8 mouse cellular contexts compared by ENCODE assay signal in genomic region chr9:100570626-100571233, GRCm38 (mm10). TPM values are rescaled to one million over a fixed set of nuclear protein-coding genes. Genes with fewer than 3 reads are reported as not detected.
DNase-seq lines count a peak whose midpoint lies in the region; ATAC-seq lines count a peak whose summit lies in the region.

TSS of gene Slc35g2 (minus strand) at chr9:100571090.

- no peaks in the 10 kb centered on the region for H3K9me3 ChIP-seq in embryonic facial prominence, embryonic 14.5 days (ENCODE audit: control insufficient read depth, low read length)
- no peaks in the 10 kb centered on the region for H3K9me3 ChIP-seq in neural tube, embryonic 14.5 days (ENCODE audit: control insufficient read depth, low read length)

- H3K4me2 ChIP-seq in embryonic facial prominence, embryonic 14.5 days (ENCODE audit: low read depth, low read length) = peak within 1 kb of the TSS; percentile 87
- H3K4me2 ChIP-seq in neural tube, embryonic 14.5 days (ENCODE audit: low read depth, low read length) = peak within 1 kb of the TSS; percentile 61

- peak; percentile 92 for ATAC-seq in embryonic facial prominence, embryonic 14.5 days (ENCODE audit: low read depth)
- ATAC-seq in neural tube, embryonic 14.5 days (ENCODE audit: low read depth) = peak; percentile 94
- ATAC-seq in inflammation-experienced regulatory T-cells, adult 6 months = no peak

- no peak within 1 kb of the TSS for H3K27ac ChIP-seq in embryonic facial prominence, embryonic 14.5 days (replicated peaks; ENCODE audit: low read depth, low read length)
- peak within 1 kb of the TSS; percentile 28; the same call in 1 of the 2 replicates for H3K27ac ChIP-seq in neural tube, embryonic 14.5 days (ENCODE audit: low read depth, low read length)

- H3K9ac ChIP-seq in embryonic facial prominence, embryonic 14.5 days (ENCODE audit: low read depth, low read length) = peak within 1 kb of the TSS; percentile 79
- H3K9ac ChIP-seq in neural tube, embryonic 14.5 days (replicated peaks; ENCODE audit: low read depth, low read length) = peak within 1 kb of the TSS; percentile 70

- no peaks in the 10 kb centered on the region for H3K36me3 ChIP-seq in embryonic facial prominence, embryonic 14.5 days (ENCODE audit: control insufficient read depth, insufficient read depth, low read length)
- no peaks in the 10 kb centered on the region for H3K36me3 ChIP-seq in neural tube, embryonic 14.5 days (ENCODE audit: control insufficient read depth, insufficient read depth, low read length)

- H3K4me3 ChIP-seq in embryonic facial prominence, embryonic 14.5 days (ENCODE audit: low read depth, low read length) = peak within 1 kb of the TSS; percentile 67
- H3K4me3 ChIP-seq in neural tube, embryonic 14.5 days (ENCODE audit: low read depth, low read length) = peak within 1 kb of the TSS; percentile 69

- DNase-seq in MN1 (ENCODE audit: low spot score) = peak; percentile 72
- DNase-seq in adrenal gland, postnatal 4 days (ENCODE audit: low spot score in 2 of 2) = peak; percentile 16 to 17
- DNase-seq in embryonic facial prominence, embryonic 14.5 days (ENCODE audit: low spot score) = peak; percentile 60
- DNase-seq in heart, postnatal 10 days = peak; percentile 46 to 57
- DNase-seq in kidney, postnatal 4 days = peak; percentile 68 to 79
- DNase-seq in lung, adult 18-20 months = peak; percentile 42 to 52

- no peaks in the 10 kb centered on the region for H3K27me3 ChIP-seq in embryonic facial prominence, embryonic 14.5 days (replicated peaks; ENCODE audit: control insufficient read depth, insufficient read depth, low read length)
- H3K27me3 ChIP-seq in neural tube, embryonic 14.5 days (ENCODE audit: control insufficient read depth, insufficient read depth, low read length) = no peaks in the 10 kb centered on the region

- 0% methylated on average over 32 of the region's 55 CpGs for WGBS in embryonic facial prominence, embryonic 14.5 days
- under 1% methylated on average over 55 of the region's 55 CpGs for WGBS in neural tube, embryonic 14.5 days

- intact Hi-C loops in heart, postnatal 10 days (cut with DNase I) = loop anchor here (5.0 kb wide), 1 partner anchor 72 kb away; no protein-coding TSS in a partner anchor

- H3K4me1 ChIP-seq in embryonic facial prominence, embryonic 14.5 days (ENCODE audit: control insufficient read depth, insufficient read depth, low read length) = peaks cover 9% of the 10 kb centered on the region; the same call in 1 of the 2 replicates
- H3K4me1 ChIP-seq in neural tube, embryonic 14.5 days (ENCODE audit: control insufficient read depth, insufficient read depth, low read length) = no peaks in the 10 kb centered on the region; the same call in 1 of the 2 replicates

RNA-seq across cellular contexts. Expression of gene Slc35g2, which starts in this region (rescaled TPM):
- 1 to 10 TPM; 8.7 to 9.5 TPM for total RNA-seq in adrenal gland, postnatal 4 days (2021)
- polyA plus RNA-seq in embryonic facial prominence, embryonic 14.5 days (2014; fragmentation: Nextera tagmentation; extraction: Ambion mirVana) = 6.2 and 6.3 TPM in 2 replicates
- 1 to 10 TPM; 6.5 to 7.1 TPM for total RNA-seq in heart, postnatal 10 days (2021)
- 18.3 and 26.6 TPM in 2 replicates for polyA plus RNA-seq in neural tube, embryonic 14.5 days (2014; fragmentation: Nextera tagmentation; extraction: Ambion mirVana)
- 1 to 10 TPM in 1 of 3 experiments, under 1 TPM in 2; 0.56 to 1.3 (median 0.98) TPM for polyA plus RNA-seq in inflammation-experienced regulatory T-cells, adult 6 months (2017; shearing (Covaris generic))

Comparison
In these comparisons a context has a peak if more than half of its experiments do, and no peak if none do; other contexts are left out.
1. DNase-seq: peak in every context shown above with its lines; median percentile 74 in kidney, postnatal 4 days; 72 in MN1; 60 in embryonic facial prominence, embryonic 14.5 days; 52 in heart, postnatal 10 days; 47 in lung, adult 18-20 months; 16 in adrenal gland, postnatal 4 days.